Mouse (Mus musculus): Measurements from ENCODE around the gene Mybph. TPM values are rescaled to one million over a fixed set of nuclear protein-coding genes. Genes with fewer than 3 reads are reported as not detected.

Gene Mybph
- polyA plus RNA-seq, 1 experiment from 2014 or later: 0.17 TPM

DNA sequence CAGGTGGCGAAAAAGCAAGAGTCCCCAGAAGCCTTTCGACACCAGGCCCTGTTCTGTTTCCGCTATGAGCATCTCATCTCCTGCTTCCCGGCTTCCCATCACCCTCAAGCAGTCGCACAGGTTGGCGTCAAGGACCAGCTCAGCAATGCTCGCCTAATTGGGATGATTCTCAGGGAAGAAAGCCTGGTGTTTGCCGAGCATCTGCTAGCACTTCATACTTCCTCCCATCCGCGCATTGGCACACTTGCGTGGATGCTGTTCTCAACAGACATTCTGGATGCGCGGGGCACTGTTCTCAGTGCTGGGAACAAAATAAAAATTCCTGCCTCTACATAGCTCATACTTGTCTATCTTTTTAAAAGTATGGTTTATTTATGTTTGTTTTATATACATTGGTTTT, 11.0 kb downstream of the Mybph start:
- Histone ChIP-seq H3K27me3 (replicated peaks; ENCODE audit: control insufficient read depth, insufficient read depth, low read length) (no peaks in the 10 kb centered on the region), H3K4me3 (ENCODE audit: low read length) (no peak overlapping the region), H3K36me3 (ENCODE audit: control insufficient read depth, insufficient read depth, low read length) (no peaks in the 10 kb centered on the region), H3K9me3 (ENCODE audit: control insufficient read depth, low read length) (no peaks in the 10 kb centered on the region), H3K9ac (ENCODE audit: low read depth, low read length) (no peak overlapping the region), H3K27ac (ENCODE audit: low read length) (no peak overlapping the region), H3K4me1 (ENCODE audit: control insufficient read depth, insufficient read depth, low read length) (peaks cover 18% of the 10 kb centered on the region), H3K4me2 (ENCODE audit: low read depth, low read length) (no peak overlapping the region)
- 91% methylated on average over 13 of the region's 13 CpGs for WGBS
- ATAC-seq: no peak

DNA sequence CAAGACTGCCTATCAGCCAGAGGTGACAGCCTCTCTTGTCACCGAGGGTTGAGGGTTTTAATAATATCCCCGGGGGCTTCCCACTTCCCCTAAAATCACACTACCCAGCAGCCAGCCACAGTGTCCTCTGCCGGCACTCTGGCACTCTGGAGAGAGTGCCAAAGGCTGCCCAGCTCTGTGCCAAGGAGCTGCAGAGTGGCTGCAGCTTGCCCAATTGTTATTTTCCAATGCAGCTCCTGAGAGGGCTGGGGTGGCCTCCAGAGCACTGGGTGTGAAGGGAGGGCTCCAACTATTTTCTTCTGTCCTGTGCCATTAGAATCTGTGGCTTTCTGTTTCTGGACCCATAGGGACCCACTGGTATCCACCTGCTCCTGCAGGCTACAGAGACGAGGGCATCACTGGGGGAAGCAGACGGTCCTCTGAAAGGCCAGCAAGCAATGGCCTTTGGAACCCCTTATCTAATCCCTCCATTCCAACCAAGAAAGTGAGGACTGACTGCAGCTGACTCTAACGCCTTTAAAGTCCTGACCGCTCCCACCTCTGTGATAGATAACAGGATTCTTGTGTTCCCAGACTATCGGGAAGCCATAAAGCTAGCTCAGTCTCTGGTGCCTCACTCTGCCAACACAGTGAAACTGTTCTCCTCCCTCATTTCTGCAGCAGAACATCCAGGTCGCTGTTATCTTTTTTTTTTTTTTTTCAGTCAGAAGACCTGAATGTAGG, 12.2 kb downstream of the Mybph start:
- H3K9me3 ChIP-seq (ENCODE audit: control insufficient read depth, low read length): no peaks in the 10 kb centered on the region
- H3K4me2 ChIP-seq (ENCODE audit: low read depth, low read length): no peak overlapping the region
- no peak overlapping the region for H3K4me3 ChIP-seq (ENCODE audit: low read length)
- H3K36me3 ChIP-seq (ENCODE audit: control insufficient read depth, insufficient read depth, low read length): no peaks in the 10 kb centered on the region
- peak overlapping the region; percentile 78 for H3K27ac ChIP-seq (ENCODE audit: low read length)
- 30% methylated on average over 9 of the region's 9 CpGs for WGBS
- ATAC-seq: peak; percentile 93
- H3K4me1 ChIP-seq (ENCODE audit: control insufficient read depth, insufficient read depth, low read length): peaks cover 18% of the 10 kb centered on the region
- no peaks in the 10 kb centered on the region for H3K27me3 ChIP-seq (replicated peaks; ENCODE audit: control insufficient read depth, insufficient read depth, low read length)
- 0 out of 2 replicates have a peak overlapping the region, but pooled peaks have one; percentile 16 for H3K9ac ChIP-seq (ENCODE audit: low read depth, low read length)

DNA sequence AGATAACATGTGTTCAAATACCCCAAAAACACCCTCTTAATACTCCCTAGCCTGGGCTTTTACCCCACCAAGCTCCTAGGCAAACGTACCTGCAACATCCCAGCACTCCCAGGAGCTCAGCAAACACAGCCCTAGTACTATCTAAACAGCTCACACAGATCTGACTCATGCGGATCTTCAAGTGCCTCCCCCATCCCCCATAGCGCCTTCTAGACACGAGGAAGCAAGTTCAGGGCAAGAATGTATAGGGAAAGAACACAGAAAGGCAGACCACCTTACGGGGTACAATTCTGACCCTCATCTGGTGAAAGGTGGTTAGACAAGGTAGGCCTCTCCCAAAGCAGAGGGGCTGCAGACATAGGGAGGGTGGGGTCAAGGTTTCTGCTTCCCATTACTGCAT, 12.8 kb downstream of the Mybph start:
- 16% methylated on average over 5 of the region's 5 CpGs for WGBS
- no peaks in the 10 kb centered on the region for H3K9me3 ChIP-seq (ENCODE audit: control insufficient read depth, low read length)
- H3K27ac ChIP-seq (ENCODE audit: low read length): peak overlapping the region; percentile 78
- peak overlapping the region; percentile 20; the same call in 1 of the 2 replicates for H3K9ac ChIP-seq (ENCODE audit: low read depth, low read length)
- peak overlapping the region; percentile 19; the same call in 1 of the 2 replicates for H3K4me2 ChIP-seq (ENCODE audit: low read depth, low read length)
- peaks cover 23% of the 10 kb centered on the region for H3K4me1 ChIP-seq (ENCODE audit: control insufficient read depth, insufficient read depth, low read length)
- ATAC-seq: peak; percentile 72
- H3K4me3 ChIP-seq (ENCODE audit: low read length): no peak overlapping the region
- no peaks in the 10 kb centered on the region for H3K27me3 ChIP-seq (replicated peaks; ENCODE audit: control insufficient read depth, insufficient read depth, low read length)
- H3K36me3 ChIP-seq (ENCODE audit: control insufficient read depth, insufficient read depth, low read length): no peaks in the 10 kb centered on the region

DNA sequence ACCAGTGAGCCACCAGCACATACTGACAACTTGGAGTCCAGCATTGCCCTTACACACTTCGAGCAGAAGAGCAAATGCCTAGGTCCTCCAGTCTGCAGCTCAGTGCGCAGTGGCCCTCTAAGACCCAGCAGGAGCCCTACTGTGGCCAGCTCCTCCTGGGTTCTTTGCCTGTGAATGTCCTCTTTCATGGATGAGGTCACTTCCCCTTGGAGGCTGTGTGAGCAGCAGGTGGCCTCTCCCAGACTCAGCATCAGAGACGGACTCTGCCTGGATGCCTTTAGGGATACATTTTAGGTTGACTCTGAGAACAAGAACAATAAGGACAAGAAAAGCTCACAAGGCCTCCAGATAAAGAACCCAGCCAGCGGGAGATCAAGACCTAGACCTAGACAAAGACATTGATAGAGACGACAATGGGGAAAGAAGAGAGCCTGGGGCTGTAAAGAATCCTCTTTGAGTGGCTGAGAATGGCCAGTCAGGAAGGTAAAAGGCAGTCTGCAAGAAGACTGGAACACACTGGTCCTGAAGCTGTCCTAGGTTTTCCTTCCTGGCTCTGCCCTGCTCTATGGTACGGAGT, 17.0 kb downstream of the Mybph start:
- H3K4me2 ChIP-seq (ENCODE audit: low read depth, low read length): no peak overlapping the region
- peaks cover 31% of the 10 kb centered on the region for H3K4me1 ChIP-seq (ENCODE audit: control insufficient read depth, insufficient read depth, low read length)
- H3K4me3 ChIP-seq (ENCODE audit: low read length): no peak overlapping the region
- H3K36me3 ChIP-seq (ENCODE audit: control insufficient read depth, insufficient read depth, low read length): no peaks in the 10 kb centered on the region
- H3K27ac ChIP-seq (ENCODE audit: low read length): no peak overlapping the region
- no peaks in the 10 kb centered on the region for H3K9me3 ChIP-seq (ENCODE audit: control insufficient read depth, low read length)
- H3K27me3 ChIP-seq (replicated peaks; ENCODE audit: control insufficient read depth, insufficient read depth, low read length): no peaks in the 10 kb centered on the region
- no peak overlapping the region for H3K9ac ChIP-seq (ENCODE audit: low read depth, low read length)
- ATAC-seq: no peak
- 75% methylated on average over 6 of the region's 6 CpGs for WGBS

DNA sequence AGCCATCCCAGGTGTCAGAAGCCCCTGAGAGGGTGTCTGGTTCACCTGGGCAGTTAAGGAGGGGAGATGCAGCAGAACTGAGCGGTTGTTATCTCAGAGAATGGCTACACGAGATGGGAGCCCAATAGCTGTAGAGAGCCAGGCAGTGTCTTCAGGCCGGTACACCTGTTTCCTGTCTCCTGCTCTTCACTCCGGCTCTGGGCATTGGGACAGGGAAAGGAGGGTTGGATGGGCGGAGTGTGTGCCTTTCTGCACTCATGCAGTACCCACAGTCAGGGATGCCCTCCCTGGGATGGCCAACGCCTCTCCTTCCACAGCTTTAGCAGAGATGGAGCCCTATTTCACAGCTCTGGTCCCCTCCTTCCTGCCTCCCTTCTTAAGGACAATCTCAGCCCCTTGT, 17.8 kb downstream of the Mybph start:
- H3K9ac ChIP-seq (ENCODE audit: low read depth, low read length): no peak overlapping the region
- no peaks in the 10 kb centered on the region for H3K36me3 ChIP-seq (ENCODE audit: control insufficient read depth, insufficient read depth, low read length)
- peaks cover 31% of the 10 kb centered on the region for H3K4me1 ChIP-seq (ENCODE audit: control insufficient read depth, insufficient read depth, low read length)
- H3K27ac ChIP-seq (ENCODE audit: low read length): no peak overlapping the region; the same call in 1 of the 2 replicates
- no peaks in the 10 kb centered on the region for H3K27me3 ChIP-seq (replicated peaks; ENCODE audit: control insufficient read depth, insufficient read depth, low read length)
- no peak for ATAC-seq
- no peak overlapping the region for H3K4me2 ChIP-seq (ENCODE audit: low read depth, low read length)
- WGBS: 56% methylated on average over 6 of the region's 6 CpGs
- no peak overlapping the region for H3K4me3 ChIP-seq (ENCODE audit: low read length)
- H3K9me3 ChIP-seq (ENCODE audit: control insufficient read depth, low read length): no peaks in the 10 kb centered on the region

DNA sequence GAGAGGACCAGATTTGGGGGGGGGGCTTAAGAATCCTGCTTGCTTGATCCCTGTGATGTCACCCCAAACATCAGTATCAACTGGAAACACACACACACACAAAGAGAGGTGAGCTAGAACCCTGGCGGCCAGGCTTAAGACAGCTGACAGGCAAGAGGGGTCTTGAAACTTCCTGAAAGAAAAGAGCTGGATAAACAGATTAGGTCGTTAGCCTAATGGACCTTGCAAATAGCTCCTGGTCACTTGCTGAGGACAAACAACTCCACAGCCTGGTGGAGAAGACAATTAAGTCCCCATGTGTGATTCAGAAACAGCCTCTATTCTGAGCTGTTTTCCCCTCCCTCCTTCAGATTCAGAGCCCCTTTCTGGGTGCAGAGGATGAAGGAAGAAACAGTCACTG, 18.4 kb downstream of the Mybph start:
- H3K27ac ChIP-seq (ENCODE audit: low read length): no peak overlapping the region

DNA sequence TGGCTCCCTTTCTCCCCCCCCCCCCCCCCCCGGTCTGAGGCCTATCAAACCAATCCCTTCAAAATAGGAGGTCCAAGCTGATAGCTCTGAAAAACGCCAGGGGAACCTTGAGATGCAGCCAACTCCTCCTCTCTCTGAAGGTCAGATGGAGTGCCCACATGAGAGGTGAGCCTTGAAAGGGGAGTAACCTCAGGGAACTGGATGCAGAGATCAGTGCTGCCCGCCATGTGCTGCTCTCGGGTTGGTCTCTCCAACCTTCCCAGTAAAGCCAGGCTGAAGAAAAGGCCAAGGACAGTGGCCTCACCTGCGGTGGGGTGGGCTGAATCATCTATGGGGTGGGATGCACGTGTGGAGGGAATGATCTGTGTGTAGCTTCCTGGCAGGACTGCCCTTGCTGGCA, 19.1 kb downstream of the Mybph start:
- H3K4me1 ChIP-seq (ENCODE audit: control insufficient read depth, insufficient read depth, low read length): peaks cover 25% of the 10 kb centered on the region
- no peak overlapping the region for H3K4me2 ChIP-seq (ENCODE audit: low read depth, low read length)
- no peak overlapping the region for H3K4me3 ChIP-seq (ENCODE audit: low read length)
- H3K36me3 ChIP-seq (ENCODE audit: control insufficient read depth, insufficient read depth, low read length): no peaks in the 10 kb centered on the region
- no peaks in the 10 kb centered on the region for H3K9me3 ChIP-seq (ENCODE audit: control insufficient read depth, low read length)
- ATAC-seq: no peak
- 85% methylated on average over 4 of the region's 6 CpGs for WGBS
- H3K27me3 ChIP-seq (replicated peaks; ENCODE audit: control insufficient read depth, insufficient read depth, low read length): no peaks in the 10 kb centered on the region
- H3K9ac ChIP-seq (ENCODE audit: low read depth, low read length): no peak overlapping the region
- no peak overlapping the region for H3K27ac ChIP-seq (ENCODE audit: low read length)

More for the DNA sequence above, 18.4 kb downstream of the Mybph start:
- Histone ChIP-seq H3K9ac (ENCODE audit: low read depth, low read length) (no peak overlapping the region), H3K36me3 (ENCODE audit: control insufficient read depth, insufficient read depth, low read length) (no peaks in the 10 kb centered on the region), H3K4me2 (ENCODE audit: low read depth, low read length) (no peak overlapping the region), H3K4me3 (ENCODE audit: low read length) (no peak overlapping the region), H3K4me1 (ENCODE audit: control insufficient read depth, insufficient read depth, low read length) (peaks cover 28% of the 10 kb centered on the region), H3K9me3 (ENCODE audit: control insufficient read depth, low read length) (no peaks in the 10 kb centered on the region), H3K27me3 (replicated peaks; ENCODE audit: control insufficient read depth, insufficient read depth, low read length) (no peaks in the 10 kb centered on the region)
- 32% methylated on average over 2 of the region's 2 CpGs for WGBS
- ATAC-seq: no peak

DNA sequence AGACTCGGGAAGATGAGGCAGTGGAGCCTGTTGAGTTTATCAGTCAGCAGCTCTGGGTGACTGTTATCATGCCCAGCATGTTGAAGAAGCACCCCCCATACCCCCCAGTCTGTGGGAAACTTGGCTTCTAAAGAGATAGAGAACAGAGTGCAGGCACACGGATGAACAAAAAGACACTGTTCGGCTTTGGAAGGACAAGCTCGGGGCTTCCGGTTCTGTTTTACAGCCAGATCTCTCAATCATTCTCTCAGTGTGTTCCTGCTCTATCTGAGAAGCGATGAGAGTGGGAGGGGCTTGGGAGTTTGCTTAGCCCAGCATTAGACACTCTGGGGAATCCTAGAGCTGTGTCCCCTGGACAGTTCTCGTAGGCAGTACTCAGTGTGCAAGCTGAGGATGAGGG, 20.2 kb downstream of the Mybph start:
- Histone ChIP-seq H3K9ac (ENCODE audit: low read depth, low read length) (0 out of 2 replicates have a peak overlapping the region, but pooled peaks have one; percentile 15), H3K4me2 (ENCODE audit: low read depth, low read length) (no peak overlapping the region), H3K36me3 (ENCODE audit: control insufficient read depth, insufficient read depth, low read length) (no peaks in the 10 kb centered on the region), H3K27ac (ENCODE audit: low read length) (peak overlapping the region; percentile 23), H3K9me3 (ENCODE audit: control insufficient read depth, low read length) (no peaks in the 10 kb centered on the region), H3K4me1 (ENCODE audit: control insufficient read depth, insufficient read depth, low read length) (peaks cover 25% of the 10 kb centered on the region), H3K27me3 (replicated peaks; ENCODE audit: control insufficient read depth, insufficient read depth, low read length) (no peaks in the 10 kb centered on the region), H3K4me3 (ENCODE audit: low read length) (no peak overlapping the region)
- no peak for ATAC-seq
- WGBS: 28% methylated on average over 7 of the region's 7 CpGs

DNA sequence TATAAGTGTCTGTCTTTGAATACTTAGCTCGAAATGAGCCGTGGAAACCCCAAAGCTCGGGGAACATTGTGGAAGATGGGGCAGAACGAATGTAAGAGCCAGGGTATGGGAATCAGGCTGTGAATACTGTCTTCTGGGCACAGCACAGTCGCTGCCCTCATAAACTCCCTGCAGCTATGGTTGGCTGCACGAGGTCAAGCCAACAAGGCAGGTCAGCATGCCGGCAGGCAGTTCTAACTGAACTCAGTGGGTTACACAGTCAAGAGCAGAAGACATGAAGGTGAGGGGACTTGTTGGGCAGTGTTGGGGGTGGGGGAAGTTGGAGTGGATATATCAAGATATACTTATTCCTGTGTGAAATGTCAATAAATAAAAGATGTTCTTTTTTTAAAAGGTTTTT, 21.8 kb downstream of the Mybph start:
- peaks cover 25% of the 10 kb centered on the region for H3K4me1 ChIP-seq (ENCODE audit: control insufficient read depth, insufficient read depth, low read length)
- no peak overlapping the region for H3K4me3 ChIP-seq (ENCODE audit: low read length)
- 73% methylated on average over 7 of the region's 7 CpGs for WGBS
- no peaks in the 10 kb centered on the region for H3K27me3 ChIP-seq (replicated peaks; ENCODE audit: control insufficient read depth, insufficient read depth, low read length)
- H3K36me3 ChIP-seq (ENCODE audit: control insufficient read depth, insufficient read depth, low read length): no peaks in the 10 kb centered on the region
- no peak overlapping the region for H3K4me2 ChIP-seq (ENCODE audit: low read depth, low read length)
- no peaks in the 10 kb centered on the region for H3K9me3 ChIP-seq (ENCODE audit: control insufficient read depth, low read length)
- H3K27ac ChIP-seq (ENCODE audit: low read length): no peak overlapping the region
- ATAC-seq: no peak
- H3K9ac ChIP-seq (ENCODE audit: low read depth, low read length): no peak overlapping the region

All from intestine, embryonic 16.5 days (tissue).